Mouse (Mus musculus) kidney, adult 8-10 months (tissue): Measurements from ENCODE around the gene Cux1.
A peak's percentile ranks its signal among the peaks of the same experiment; 100 is the strongest.

ENCODE experiments used
- DNase-seq, 2 experiments: peaks; one replicate each; pipeline ENCODE4 v3.0.0; 2022

Gene Cux1

GRCm38 (mm10) chr5:136566001-136566811 is 1.1 kb downstream of the Cux1 start:
- DNase-seq = peak; percentile 53 to 55

- DNase-seq = peak in 1 of 2 experiments; percentile 60
Observed at GRCm38 (mm10) chr5:136565311-136565811, 1.9 kb downstream of the Cux1 start.

GRCm38 (mm10) chr5:136564613-136565299 is 2.5 kb downstream of the Cux1 start:
- DNase-seq = peak in 1 of 2 experiments; percentile 51

GRCm38 (mm10) chr5:136563996-136564395 is 3.3 kb downstream of the Cux1 start:
- no peak for DNase-seq

- no peak for DNase-seq
Observed at GRCm38 (mm10) chr5:136563104-136563503, 4.2 kb downstream of the Cux1 start.

GRCm38 (mm10) chr5:136562212-136562611 is 5.1 kb downstream of the Cux1 start:
- no peak for DNase-seq

GRCm38 (mm10) chr5:136561641-136562040 is 5.6 kb downstream of the Cux1 start:
- DNase-seq = no peak

- DNase-seq = no peak
Observed at GRCm38 (mm10) chr5:136560656-136561055, 6.6 kb downstream of the Cux1 start.

GRCm38 (mm10) chr5:136557446-136557845 is 9.8 kb downstream of the Cux1 start:
- DNase-seq = no peak

GRCm38 (mm10) chr5:136556328-136557262 is 10.7 kb downstream of the Cux1 start:
- no peak for DNase-seq

- peak; percentile 76 to 79 for DNase-seq
Observed at GRCm38 (mm10) chr5:136555703-136556102, 11.6 kb downstream of the Cux1 start.

GRCm38 (mm10) chr5:136552832-136553231 is 14.5 kb downstream of the Cux1 start:
- DNase-seq = no peak

- DNase-seq = no peak
Observed at GRCm38 (mm10) chr5:136552093-136552492, 15.2 kb downstream of the Cux1 start.

GRCm38 (mm10) chr5:136551571-136551970 is 15.7 kb downstream of the Cux1 start:
- no peak for DNase-seq

- no peak for DNase-seq
Observed at GRCm38 (mm10) chr5:136550726-136551125, 16.6 kb downstream of the Cux1 start.

- no peak for DNase-seq
Observed at GRCm38 (mm10) chr5:136548776-136549175, 18.5 kb downstream of the Cux1 start.

GRCm38 (mm10) chr5:136545061-136545460 is 22.2 kb downstream of the Cux1 start:
- no peak for DNase-seq

GRCm38 (mm10) chr5:136543171-136543570 is 24.1 kb downstream of the Cux1 start:
- DNase-seq = no peak

GRCm38 (mm10) chr5:136540952-136541351 is 26.3 kb downstream of the Cux1 start:
- peak in 1 of 2 experiments; percentile 53 for DNase-seq

- DNase-seq = no peak
Observed at GRCm38 (mm10) chr5:136540055-136540838, 27.0 kb downstream of the Cux1 start.

- no peak for DNase-seq
Observed at GRCm38 (mm10) chr5:136536753-136537152, 30.5 kb downstream of the Cux1 start.
